ENCODE assay signal across 9 mouse cellular contexts in genomic region chr6:136469807-136470206, GRCm38 (mm10). TPM values are rescaled to one million over a fixed set of nuclear protein-coding genes. Genes with fewer than 3 reads are reported as not detected.
DNase-seq lines count a peak whose midpoint lies in the region; ATAC-seq and TF ChIP-seq lines count a peak whose summit lies in the region.
"Had no signal": no experiment of that assay in that cellular context is flagged by ENCODE, and none has a peak within 500 bp of the region (broad histone marks: within the 10 kb centered on the region; RNA-seq: fewer than 3 reads in every experiment).

No protein-coding gene starts in this region.

- no peaks in the 10 kb centered on the region for H3K36me3 ChIP-seq in kidney, postnatal 0 days (ENCODE audit: insufficient read depth, low read length)
- no peaks in the 10 kb centered on the region for H3K36me3 ChIP-seq in embryonic facial prominence, embryonic 12.5 days
- H3K36me3 ChIP-seq in hindbrain, postnatal 0 days (ENCODE audit: insufficient read depth, low read length): no peaks in the 10 kb centered on the region
- H3K36me3 ChIP-seq in midbrain, embryonic 16.5 days (ENCODE audit: control insufficient read depth, insufficient read depth, low read length): no peaks in the 10 kb centered on the region

- no peak for ATAC-seq in kidney, postnatal 0 days (replicated peaks; ENCODE audit: low FRiP score, low read depth)
- no peak for ATAC-seq in embryonic facial prominence, embryonic 12.5 days (ENCODE audit: insufficient number of reproducible peaks, insufficient read depth, low FRiP score, low TSS enrichment)
- no peak for ATAC-seq in hindbrain, postnatal 0 days
- ATAC-seq in midbrain, embryonic 16.5 days: no peak
- no peak for ATAC-seq in monocyte, adult 5-6 weeks (replicated peaks; ENCODE audit: insufficient number of reproducible peaks, low FRiP score, low TSS enrichment, poor library complexity, severe bottlenecking)

- H3K4me3 ChIP-seq in kidney, postnatal 0 days (replicated peaks; ENCODE audit: low read depth, low read length): no peak overlapping the region
- no peak overlapping the region for H3K4me3 ChIP-seq in embryonic facial prominence, embryonic 12.5 days
- no peak overlapping the region for H3K4me3 ChIP-seq in hindbrain, postnatal 0 days (ENCODE audit: low read length)
- H3K4me3 ChIP-seq in midbrain, embryonic 16.5 days (ENCODE audit: low read depth, low read length): no peak overlapping the region

- 82% methylated on average over 9 of the region's 9 CpGs for WGBS in kidney, postnatal 0 days
- WGBS in embryonic facial prominence, embryonic 12.5 days: 69% methylated on average over 9 of the region's 9 CpGs
- WGBS in hindbrain, postnatal 0 days: 69% methylated on average over 9 of the region's 9 CpGs
- WGBS in midbrain, embryonic 16.5 days: 64% methylated on average over 9 of the region's 9 CpGs

- no peaks in the 10 kb centered on the region for H3K27me3 ChIP-seq in kidney, postnatal 0 days (ENCODE audit: insufficient read depth, low read length)
- no peaks in the 10 kb centered on the region for H3K27me3 ChIP-seq in embryonic facial prominence, embryonic 12.5 days
- no peaks in the 10 kb centered on the region for H3K27me3 ChIP-seq in hindbrain, postnatal 0 days (ENCODE audit: insufficient read depth, low read length)
- no peaks in the 10 kb centered on the region for H3K27me3 ChIP-seq in midbrain, embryonic 16.5 days (ENCODE audit: control insufficient read depth, insufficient read depth, low read depth, low read length)

- H3K9ac ChIP-seq in kidney, postnatal 0 days (ENCODE audit: low read depth, low read length): no peak overlapping the region
- no peak overlapping the region for H3K9ac ChIP-seq in embryonic facial prominence, embryonic 12.5 days
- H3K9ac ChIP-seq in hindbrain, postnatal 0 days (replicated peaks; ENCODE audit: low read length): no peak overlapping the region
- H3K9ac ChIP-seq in midbrain, embryonic 16.5 days (ENCODE audit: low read depth, low read length): no peak overlapping the region

- H3K27ac ChIP-seq in kidney, postnatal 0 days: peak overlapping the region; percentile 95
- H3K27ac ChIP-seq in embryonic facial prominence, embryonic 12.5 days: peak overlapping the region; percentile 97
- H3K27ac ChIP-seq in hindbrain, postnatal 0 days: peak overlapping the region; percentile 94
- H3K27ac ChIP-seq in midbrain, embryonic 16.5 days (ENCODE audit: low read length): peak overlapping the region; percentile 92

- H3K4me2 ChIP-seq in kidney, postnatal 0 days (ENCODE audit: low read length): no peak overlapping the region
- H3K4me2 ChIP-seq in embryonic facial prominence, embryonic 12.5 days (replicated peaks): no peak overlapping the region
- no peak overlapping the region for H3K4me2 ChIP-seq in hindbrain, postnatal 0 days (ENCODE audit: low read depth, low read length)
- no peak overlapping the region for H3K4me2 ChIP-seq in midbrain, embryonic 16.5 days (ENCODE audit: low read length)

- H3K9me3 ChIP-seq in kidney, postnatal 0 days (replicated peaks; ENCODE audit: low read length): no peaks in the 10 kb centered on the region
- no peaks in the 10 kb centered on the region for H3K9me3 ChIP-seq in embryonic facial prominence, embryonic 12.5 days
- H3K9me3 ChIP-seq in hindbrain, postnatal 0 days (ENCODE audit: low read length): no peaks in the 10 kb centered on the region
- H3K9me3 ChIP-seq in midbrain, embryonic 16.5 days (replicated peaks; ENCODE audit: control insufficient read depth, low read length, poor library complexity, severe bottlenecking): no peaks in the 10 kb centered on the region

- TF ChIP-seq CTCF in kidney, postnatal 0 days (IDR thresholded peaks at IDR 0.05; ENCODE audit: low read depth): no peak
- no peak for TF ChIP-seq CTCF in hindbrain, postnatal 0 days (IDR thresholded peaks at IDR 0.05; ENCODE audit: low read depth)

- H3K4me1 ChIP-seq in kidney, postnatal 0 days (replicated peaks; ENCODE audit: insufficient read depth, low read length): peaks cover 11% of the 10 kb centered on the region
- H3K4me1 ChIP-seq in embryonic facial prominence, embryonic 12.5 days: peaks cover 8% of the 10 kb centered on the region; the same call in 1 of the 2 replicates
- peaks cover 16% of the 10 kb centered on the region for H3K4me1 ChIP-seq in hindbrain, postnatal 0 days (ENCODE audit: insufficient read depth, low read length)
- peaks cover 17% of the 10 kb centered on the region for H3K4me1 ChIP-seq in midbrain, embryonic 16.5 days (ENCODE audit: control insufficient read depth, insufficient read depth, low read length)

- no peak for DNase-seq in kidney, postnatal 0 days (ENCODE audit: low spot score)
- no peak for DNase-seq in kidney, postnatal 4 days
- DNase-seq in hindbrain, postnatal 0 days (ENCODE audit: low spot score): no peak
- DNase-seq in natural killer cell, adult 2 months (ENCODE audit: low spot score in 2 of 2): no peak
- no peak for DNase-seq in lung, postnatal 25 days (ENCODE audit: low spot score)

RNA-seq across cellular contexts. Expression of gene Atf7ip, which starts 36.2 kb away (rescaled TPM):
- polyA plus RNA-seq in kidney, postnatal 0 days (2015; fragmentation: Nextera tagmentation; extraction: Ambion mirVana): 17.9 and 20.2 TPM in 2 replicates
- 54.8 and 55.1 TPM in 2 replicates for polyA plus RNA-seq in embryonic facial prominence, embryonic 12.5 days (2016; fragmentation: Nextera tagmentation; extraction: Ambion mirVana)
- 39.4 and 42.8 TPM in 2 replicates for total RNA-seq in hindbrain, postnatal 0 days (2014; rRNA removed)
- 22.9 and 25.6 TPM in 2 replicates for polyA plus RNA-seq in hindbrain, postnatal 0 days (2015; fragmentation: Nextera tagmentation; extraction: Ambion mirVana)
- 38.2 and 40.6 TPM in 2 replicates for polyA plus RNA-seq in midbrain, embryonic 16.5 days (2015; fragmentation: Nextera tagmentation; extraction: Ambion mirVana)
- 53.5 to 127 TPM (median 61.9 TPM) in 3 replicates for total RNA-seq in monocyte, adult 5-6 weeks (2017)

RNA-seq across cellular contexts. Expression of gene E330021D16Rik, which starts 54.4 kb away (rescaled TPM):
- 4.2 and 4.7 TPM in 2 replicates for polyA plus RNA-seq in kidney, postnatal 0 days (2015; fragmentation: Nextera tagmentation; extraction: Ambion mirVana)
- not detected in 2 replicates for polyA plus RNA-seq in embryonic facial prominence, embryonic 12.5 days (2016; fragmentation: Nextera tagmentation; extraction: Ambion mirVana)
- not detected in 2 replicates for total RNA-seq in hindbrain, postnatal 0 days (2014; rRNA removed)
- not detected in 2 replicates for polyA plus RNA-seq in hindbrain, postnatal 0 days (2015; fragmentation: Nextera tagmentation; extraction: Ambion mirVana)
- not detected in 2 replicates for polyA plus RNA-seq in midbrain, embryonic 16.5 days (2015; fragmentation: Nextera tagmentation; extraction: Ambion mirVana)
- total RNA-seq in monocyte, adult 5-6 weeks (2017): 0.75 TPM in 1 of 3 replicates, not detected in the others
- total RNA-seq: megakaryocyte progenitor cell, adult 5-6 weeks had no signal
